Mouse (Mus musculus) left cerebral cortex, adult 6 months (tissue): ENCODE measurements around the gene Dmac2. TPM values are rescaled to one million over a fixed set of nuclear protein-coding genes. Genes with fewer than 3 reads are reported as not detected.

Experiments used
- long read RNA-seq, 2 experiments: library from polyadenylated mRNA; unstranded; transcript quantifications; one replicate each; pipeline ENCODE4 v2.0.0; 2019 to 2020
- polyA plus RNA-seq: library from polyadenylated mRNA; unstranded; fragments of <200 nt; fragmentation: Nextera tagmentation; gene quantifications from 2 replicates; pipeline ENCODE4 v1.2.3, GENCODE M21; 2021

Gene Dmac2
- polyA plus RNA-seq = 43.8 and 58.7 TPM in 2 replicates
- long read RNA-seq, experiment 1, transcript Dmac2-201 (6 exons, 1,465 nt) = major isoform, 124 of 194 reads
- long read RNA-seq, experiment 1, transcript Dmac2-202 (6 exons, 2,387 nt) = minor isoform, 31 of 194 reads
- long read RNA-seq, experiment 1, partial matches to known transcripts = 16 of 194 reads
- long read RNA-seq, experiment 1, other reads (novel, unspliced or antisense) = 23 of 194 reads
- long read RNA-seq, experiment 2, transcript Dmac2-201 (6 exons, 1,465 nt) = major isoform, 26 of 43 reads
- long read RNA-seq, experiment 2, partial matches to known transcripts = 9 of 43 reads
- long read RNA-seq, experiment 2, other reads (novel, unspliced or antisense) = 5 of 43 reads

GRCm38 (mm10) chr7:25618865-25619721 lies at the start of gene Dmac2:
Dmac2 (plus strand) TSS chr7:25619414.

GRCm38 (mm10) chr7:25615706-25616011 lies 3.6 kb upstream of the Dmac2 start, which contains the start of gene Erich4:
Erich4 (minus strand) TSS chr7:25615892.

GRCm38 (mm10) chr7:25626509-25627430 lies 7.6 kb downstream of the Dmac2 start, which contains the start of gene B3gnt8:
B3gnt8 (plus strand) TSS chr7:25626654.

GRCm38 (mm10) chr7:25658657-25659472 lies 39.7 kb downstream of the Dmac2 start, which contains the start of the genes Bckdha and Exosc5:
Bckdha (minus strand) TSS chr7:25658981.
Exosc5 (plus strand) TSS chr7:25659164.

GRCm38 (mm10) chr7:25674719-25675300 lies 55.6 kb downstream of the Dmac2 start, which contains the start of gene Tmem91:
Tmem91 (minus strand) TSS chr7:25675166.

Other genes with a start within 250 kb of the Dmac2 start
- 0.26 TPM in 1 of 2 replicates, not detected in the other for gene Cnfn, start 249.7 kb upstream of the Dmac2 start, polyA plus RNA-seq
- 4.2 and 5.1 TPM in 2 replicates for gene Lipe, start 220.7 kb upstream of the Dmac2 start, polyA plus RNA-seq
- not detected in 2 replicates for gene Cxcl17, start 206.5 kb upstream of the Dmac2 start, polyA plus RNA-seq
- 2.9 and 3.0 TPM in 2 replicates for gene Ceacam1, start 141.8 kb upstream of the Dmac2 start, polyA plus RNA-seq
- gene Ceacam2, start 79.6 kb upstream of the Dmac2 start, polyA plus RNA-seq = 0.23 and 0.42 TPM in 2 replicates
- 0.16 and 0.23 TPM in 2 replicates for gene Erich4, start 3.5 kb upstream of the Dmac2 start, polyA plus RNA-seq
- 0.31 and 0.63 TPM in 2 replicates for gene B3gnt8, start 7.2 kb downstream of the Dmac2 start, polyA plus RNA-seq
- gene Bckdha, start 39.6 kb downstream of the Dmac2 start, polyA plus RNA-seq = 22.9 and 33.7 TPM in 2 replicates
- 32.8 and 35.4 TPM in 2 replicates for gene Exosc5, start 39.8 kb downstream of the Dmac2 start, polyA plus RNA-seq
- 29.4 and 35.8 TPM in 2 replicates for gene Tmem91, start 55.8 kb downstream of the Dmac2 start, polyA plus RNA-seq
- gene B9d2, start 61.4 kb downstream of the Dmac2 start, polyA plus RNA-seq = 39.3 and 53.3 TPM in 2 replicates
- gene Tgfb1, start 67.6 kb downstream of the Dmac2 start, polyA plus RNA-seq = 0.48 and 2.1 TPM in 2 replicates
- 36.4 and 47.3 TPM in 2 replicates for gene Ccdc97, start 99.7 kb downstream of the Dmac2 start, polyA plus RNA-seq
- gene Hnrnpul1, start 135.3 kb downstream of the Dmac2 start, polyA plus RNA-seq = 8.3 and 23.6 TPM in 2 replicates
- gene Axl, start 169.3 kb downstream of the Dmac2 start, polyA plus RNA-seq = 12.8 and 13.4 TPM in 2 replicates
- 2.5 TPM in 2 replicates for gene Cyp2s1, start 197.5 kb downstream of the Dmac2 start, polyA plus RNA-seq